Mouse (Mus musculus): ENCODE data around the gene Ruvbl1. TPM values are rescaled to one million over a fixed set of nuclear protein-coding genes. Genes with fewer than 3 reads are reported as not detected.
A peak's percentile ranks its signal among the peaks of the same experiment; 100 is the strongest.

The Ruvbl1 gene
- polyA plus RNA-seq, 1 experiment, result 49.9 TPM

GRCm38 (mm10) chr6:88530306-88530705 lies 65.1 kb downstream of the Ruvbl1 start:
- no peak for TF ChIP-seq POLR2A (IDR thresholded peaks at IDR 0.05; ENCODE audit: borderline replicate concordance, insufficient read depth, low read length)
- no peak for TF ChIP-seq CTCF (IDR thresholded peaks at IDR 0.05; ENCODE audit: borderline replicate concordance, insufficient read depth, low read depth, low read length)
- no peak for DNase-seq

GRCm38 (mm10) chr6:88540093-88540755 lies 75.0 kb downstream of the Ruvbl1 start:
- Histone ChIP-seq H3K27me3 (ENCODE audit: control insufficient read depth, insufficient read depth, low read length) (no peaks in the 10 kb centered on the region), H3K4me1 (ENCODE audit: control insufficient read depth, insufficient read depth, low read length) (peaks cover 5% of the 10 kb centered on the region), H3K27ac (ENCODE audit: insufficient read depth, low read length) (no peak overlapping the region), H3K4me3 (replicated peaks; ENCODE audit: insufficient read depth, low read depth, low read length) (no peak overlapping the region)
- WGBS, result 25% methylated on average over 2 of the region's 2 CpGs
- TF ChIP-seq CTCF (IDR thresholded peaks at IDR 0.05; ENCODE audit: borderline replicate concordance, insufficient read depth, low read depth, low read length), result no peak
- TF ChIP-seq POLR2A (IDR thresholded peaks at IDR 0.05; ENCODE audit: borderline replicate concordance, insufficient read depth, low read length), result no peak
- DNase-seq, result no peak

More at GRCm38 (mm10) chr6:88530306-88530705, 65.1 kb downstream of the Ruvbl1 start:
- H3K4me1 ChIP-seq (ENCODE audit: control insufficient read depth, insufficient read depth, low read length), result no peaks in the 10 kb centered on the region
- peak overlapping the region; percentile 7; the same call in 1 of the 2 replicates for H3K27ac ChIP-seq (ENCODE audit: insufficient read depth, low read length)
- no peak overlapping the region for H3K4me3 ChIP-seq (replicated peaks; ENCODE audit: insufficient read depth, low read depth, low read length)
- H3K27me3 ChIP-seq (ENCODE audit: control insufficient read depth, insufficient read depth, low read length), result no peaks in the 10 kb centered on the region

GRCm38 (mm10) chr6:88544241-88544640 lies 79.0 kb downstream of the Ruvbl1 start:
- TF ChIP-seq CTCF (IDR thresholded peaks at IDR 0.05; ENCODE audit: borderline replicate concordance, insufficient read depth, low read depth, low read length) (no peak), POLR2A (IDR thresholded peaks at IDR 0.05; ENCODE audit: borderline replicate concordance, insufficient read depth, low read length) (no peak)
- peaks cover 5% of the 10 kb centered on the region for H3K4me1 ChIP-seq (ENCODE audit: control insufficient read depth, insufficient read depth, low read length)
- DNase-seq, result no peak
- no peak overlapping the region for H3K27ac ChIP-seq (ENCODE audit: insufficient read depth, low read length)
- no peak overlapping the region for H3K4me3 ChIP-seq (replicated peaks; ENCODE audit: insufficient read depth, low read depth, low read length)
- WGBS, result 89% methylated on average over 3 of the region's 3 CpGs
- no peaks in the 10 kb centered on the region for H3K27me3 ChIP-seq (ENCODE audit: control insufficient read depth, insufficient read depth, low read length)

GRCm38 (mm10) chr6:88544644-88545396 lies 79.6 kb downstream of the Ruvbl1 start:
- TF ChIP-seq CTCF (IDR thresholded peaks at IDR 0.05; ENCODE audit: borderline replicate concordance, insufficient read depth, low read depth, low read length), result no peak
- no peak for TF ChIP-seq POLR2A (IDR thresholded peaks at IDR 0.05; ENCODE audit: borderline replicate concordance, insufficient read depth, low read length)
- Histone ChIP-seq H3K27ac (ENCODE audit: insufficient read depth, low read length) (no peak overlapping the region), H3K4me3 (replicated peaks; ENCODE audit: insufficient read depth, low read depth, low read length) (no peak overlapping the region), H3K4me1 (ENCODE audit: control insufficient read depth, insufficient read depth, low read length) (peaks cover 5% of the 10 kb centered on the region), H3K27me3 (ENCODE audit: control insufficient read depth, insufficient read depth, low read length) (no peaks in the 10 kb centered on the region)
- WGBS, result 48% methylated on average over 11 of the region's 11 CpGs
- DNase-seq, result no peak

- TF ChIP-seq CTCF (IDR thresholded peaks at IDR 0.05; ENCODE audit: borderline replicate concordance, insufficient read depth, low read depth, low read length) (no peak), POLR2A (IDR thresholded peaks at IDR 0.05; ENCODE audit: borderline replicate concordance, insufficient read depth, low read length) (no peak)
- Histone ChIP-seq H3K27ac (ENCODE audit: insufficient read depth, low read length) (no peak overlapping the region), H3K27me3 (ENCODE audit: control insufficient read depth, insufficient read depth, low read length) (no peaks in the 10 kb centered on the region), H3K4me1 (ENCODE audit: control insufficient read depth, insufficient read depth, low read length) (peaks cover under 1% of the 10 kb centered on the region), H3K4me3 (replicated peaks; ENCODE audit: insufficient read depth, low read depth, low read length) (no peak overlapping the region)
- WGBS, result 51% methylated on average over 10 of the region's 10 CpGs
- DNase-seq, result no peak
Measured at GRCm38 (mm10) chr6:88545397-88545790, 80.2 kb downstream of the Ruvbl1 start.

Other genes starting within 250 kb of the Ruvbl1 start
- not detected in 2 replicates for gene Dnajb8, start 243.1 kb upstream of the Ruvbl1 start, polyA plus RNA-seq (2012; rRNA removed)
- gene Eefsec, start 18.9 kb upstream of the Ruvbl1 start, polyA plus RNA-seq (2012; rRNA removed), result 17.0 and 17.3 TPM in 2 replicates
- gene Sec61a1, start 53.5 kb downstream of the Ruvbl1 start, polyA plus RNA-seq (2012; rRNA removed), result 86.8 and 93.3 TPM in 2 replicates
- gene Kbtbd12, start 172.5 kb downstream of the Ruvbl1 start, polyA plus RNA-seq (2012; rRNA removed), result 0.13 and 0.25 TPM in 2 replicates

Measured in cerebellum, adult 2 months (tissue).